Mouse (Mus musculus) brown adipose tissue, adult 24 weeks (tissue): ENCODE measurements around the gene Nobox. TPM values are rescaled to one million over a fixed set of nuclear protein-coding genes. Genes with fewer than 3 reads are reported as not detected.
A peak's percentile ranks its signal among the peaks of the same experiment; 100 is the strongest.

Experiments used
- H3K27ac ChIP-seq: fragments of 200-500 bp; replicated peaks from 2 replicates; pipeline ENCODE4 v1.5.1; 2012; ENCODE audit warnings: low read depth, mild to moderate bottlenecking, low read length
- H3K4me1 ChIP-seq: fragments of 200-500 bp; 2 replicates; pipeline ENCODE4 v1.6.1; 2012; ENCODE audit warnings: low read length, mixed read lengths; ENCODE audit not compliant: control insufficient read depth, insufficient read depth, insufficient read length
- H3K4me3 ChIP-seq: fragments of 200-500 bp; 2 replicates; pipeline ENCODE4 v1.5.1; 2012; ENCODE audit warnings: low read depth, mild to moderate bottlenecking, low read length, moderate library complexity; ENCODE audit not compliant: insufficient read depth
- polyA plus RNA-seq: library from polyadenylated mRNA; stranded (reverse); fragments of >200 nt; gene quantifications from 2 replicates; pipeline ENCODE4 v1.2.4, GENCODE M21; 2012; ENCODE audit not compliant: missing spikeins, insufficient read depth, insufficient read length

Nobox gene
- polyA plus RNA-seq: not detected in 2 replicates

- no peak within 1 kb of the TSS for H3K4me3 ChIP-seq
- H3K4me1 ChIP-seq: no peaks in the 10 kb centered on the region
- H3K27ac ChIP-seq: no peak within 1 kb of the TSS
Measured at GRCm38 (mm10) chr6:43309454-43309853, at the start of gene Nobox. TSS of gene Nobox (minus strand) at chr6:43309554.

- Histone ChIP-seq H3K4me1 (no peaks in the 10 kb centered on the region; the same call in 1 of the 2 replicates), H3K27ac (no peak overlapping the region), H3K4me3 (no peak overlapping the region)
Measured at GRCm38 (mm10) chr6:43354562-43355241, 45.3 kb upstream of the Nobox start.

- H3K4me1 ChIP-seq: no peaks in the 10 kb centered on the region; the same call in 1 of the 2 replicates
- no peak overlapping the region for H3K4me3 ChIP-seq
- H3K27ac ChIP-seq: no peak overlapping the region
Measured at GRCm38 (mm10) chr6:43353446-43353845, 44.1 kb upstream of the Nobox start.

- Histone ChIP-seq H3K4me1 (no peaks in the 10 kb centered on the region; the same call in 1 of the 2 replicates), H3K4me3 (no peak overlapping the region), H3K27ac (peak overlapping the region; percentile 37)
Measured at GRCm38 (mm10) chr6:43349083-43349482, 39.7 kb upstream of the Nobox start.

GRCm38 (mm10) chr6:43347637-43348036 lies 38.3 kb upstream of the Nobox start:
- H3K4me1 ChIP-seq: no peaks in the 10 kb centered on the region; the same call in 1 of the 2 replicates
- H3K27ac ChIP-seq: no peak overlapping the region
- H3K4me3 ChIP-seq: no peak overlapping the region

- Histone ChIP-seq H3K4me3 (no peak overlapping the region), H3K27ac (no peak overlapping the region), H3K4me1 (no peaks in the 10 kb centered on the region)
Measured at GRCm38 (mm10) chr6:43343006-43343405, 33.7 kb upstream of the Nobox start.

- no peaks in the 10 kb centered on the region for H3K4me1 ChIP-seq
- no peak overlapping the region for H3K27ac ChIP-seq
- H3K4me3 ChIP-seq: no peak overlapping the region
Measured at GRCm38 (mm10) chr6:43342386-43342785, 33.0 kb upstream of the Nobox start.

- Histone ChIP-seq H3K4me1 (no peaks in the 10 kb centered on the region), H3K27ac (no peak overlapping the region), H3K4me3 (no peak overlapping the region)
Measured at GRCm38 (mm10) chr6:43338804-43339203, 29.4 kb upstream of the Nobox start.

- H3K4me1 ChIP-seq: no peaks in the 10 kb centered on the region
- H3K27ac ChIP-seq: no peak overlapping the region
- H3K4me3 ChIP-seq: no peak overlapping the region
Measured at GRCm38 (mm10) chr6:43337491-43337961, 28.2 kb upstream of the Nobox start.

GRCm38 (mm10) chr6:43335619-43336234 lies 26.4 kb upstream of the Nobox start:
- Histone ChIP-seq H3K27ac (no peak overlapping the region), H3K4me1 (no peaks in the 10 kb centered on the region), H3K4me3 (no peak overlapping the region)

GRCm38 (mm10) chr6:43333479-43333878 lies 24.1 kb upstream of the Nobox start:
- Histone ChIP-seq H3K4me3 (no peak overlapping the region), H3K27ac (no peak overlapping the region), H3K4me1 (no peaks in the 10 kb centered on the region)

- H3K27ac ChIP-seq: no peak overlapping the region
- no peaks in the 10 kb centered on the region for H3K4me1 ChIP-seq
- H3K4me3 ChIP-seq: no peak overlapping the region
Measured at GRCm38 (mm10) chr6:43312961-43313656, 3.8 kb upstream of the Nobox start.

- Histone ChIP-seq H3K4me1 (no peaks in the 10 kb centered on the region), H3K27ac (no peak overlapping the region), H3K4me3 (no peak overlapping the region)
Measured at GRCm38 (mm10) chr6:43312546-43312945, 3.2 kb upstream of the Nobox start.

- Histone ChIP-seq H3K4me1 (no peaks in the 10 kb centered on the region), H3K4me3 (no peak overlapping the region), H3K27ac (no peak overlapping the region)
Measured at GRCm38 (mm10) chr6:43310071-43310470, 717 bp upstream of the Nobox start.

GRCm38 (mm10) chr6:43297508-43297850 lies 11.9 kb downstream of the Nobox start:
- no peak overlapping the region for H3K4me3 ChIP-seq
- no peak overlapping the region for H3K27ac ChIP-seq
- H3K4me1 ChIP-seq: no peaks in the 10 kb centered on the region
